Mouse (Mus musculus) ovary, postnatal 10 days (tissue): ENCODE data around the gene Pck2.

Source experiments
- DNase-seq: peaks from one replicate; pipeline ENCODE4 v3.0.0; 2022; ENCODE audit warnings: low spot score

Gene Pck2

DNA sequence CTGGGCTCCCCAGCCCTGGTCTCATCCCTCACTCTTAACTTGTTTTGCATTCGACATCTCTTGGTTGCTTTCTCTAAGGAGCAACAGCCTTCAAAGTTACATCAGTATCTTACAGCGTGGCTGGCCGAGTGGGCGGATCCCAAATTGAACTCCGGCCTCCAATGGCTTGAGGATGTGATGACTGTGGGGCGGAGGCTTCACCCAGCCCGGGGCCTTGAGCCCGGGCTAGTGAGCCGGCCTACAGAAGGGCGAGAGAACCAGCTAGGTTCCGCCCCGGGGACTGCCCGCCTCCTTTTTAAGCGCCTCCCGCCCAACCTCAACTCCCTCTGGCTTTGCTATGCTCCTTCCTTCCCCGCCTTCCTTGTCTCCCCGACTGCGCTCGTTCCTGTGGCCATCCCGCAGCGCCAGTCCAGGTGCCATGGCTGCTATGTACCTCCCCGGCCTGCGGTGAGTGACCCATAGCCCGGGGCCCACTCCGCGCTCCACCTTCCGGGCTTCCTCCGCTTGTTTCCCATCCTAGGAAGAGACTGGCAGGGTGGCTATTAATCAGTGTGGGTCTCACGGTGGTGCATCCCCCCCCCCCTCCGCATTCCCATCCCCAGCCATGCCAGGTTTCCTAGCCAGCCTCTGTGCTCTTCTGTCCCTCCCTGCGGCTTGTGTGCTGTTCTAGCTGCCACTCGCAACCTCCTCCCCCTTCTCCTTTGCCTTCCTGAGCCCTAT lies at the start of gene Pck2:
Gene Pck2 (plus strand): TSS at position 200 of the 720 bp plus-strand sequence.
- peak; percentile 59 for DNase-seq

DNA sequence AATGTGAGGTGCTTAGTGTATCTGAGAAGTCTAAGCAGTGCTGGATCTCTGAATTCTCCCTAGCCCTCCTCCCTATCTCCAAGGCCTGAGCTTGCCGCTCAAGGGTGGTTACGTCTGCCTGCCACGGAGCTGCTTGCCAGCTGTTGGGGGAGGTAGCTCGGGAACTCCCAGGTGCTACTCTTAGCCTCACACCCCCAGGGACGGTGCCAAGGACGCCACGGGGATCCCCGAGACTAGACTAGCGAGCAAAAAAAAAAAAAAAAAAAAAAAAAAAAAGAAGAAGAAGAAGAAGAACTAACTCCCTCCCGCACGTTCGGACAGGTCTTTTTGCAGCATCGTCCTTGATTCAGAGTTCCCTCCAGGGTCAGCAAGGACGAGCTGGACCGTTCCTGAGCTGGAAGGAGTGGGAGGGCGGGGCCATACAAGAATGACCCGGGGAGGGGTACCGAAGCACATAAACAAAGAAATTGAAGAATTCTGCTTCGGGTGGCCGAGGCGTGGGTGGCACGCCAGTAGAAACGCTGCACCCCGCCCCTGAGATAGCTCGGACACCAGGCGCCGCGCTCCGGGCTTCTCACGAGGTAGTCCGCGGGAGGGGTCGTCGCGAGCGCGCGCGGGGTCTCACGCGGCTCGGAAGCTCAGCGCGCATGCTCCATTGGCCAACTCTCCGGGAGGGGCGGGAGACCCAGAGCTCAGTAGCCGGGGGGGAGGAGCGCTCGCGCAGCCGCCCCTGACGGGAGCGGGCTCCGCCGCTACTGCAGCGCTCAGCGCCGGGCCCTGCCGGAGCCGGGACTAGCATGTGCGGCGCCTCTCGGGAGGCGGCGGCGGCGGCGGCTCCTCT lies 49.5 kb upstream of the Pck2 start, which contains the start of gene Carmil3:
Gene Carmil3 (plus strand): TSS at position 291 of the 841 bp plus-strand sequence.
- DNase-seq, result peak; percentile 34

DNA sequence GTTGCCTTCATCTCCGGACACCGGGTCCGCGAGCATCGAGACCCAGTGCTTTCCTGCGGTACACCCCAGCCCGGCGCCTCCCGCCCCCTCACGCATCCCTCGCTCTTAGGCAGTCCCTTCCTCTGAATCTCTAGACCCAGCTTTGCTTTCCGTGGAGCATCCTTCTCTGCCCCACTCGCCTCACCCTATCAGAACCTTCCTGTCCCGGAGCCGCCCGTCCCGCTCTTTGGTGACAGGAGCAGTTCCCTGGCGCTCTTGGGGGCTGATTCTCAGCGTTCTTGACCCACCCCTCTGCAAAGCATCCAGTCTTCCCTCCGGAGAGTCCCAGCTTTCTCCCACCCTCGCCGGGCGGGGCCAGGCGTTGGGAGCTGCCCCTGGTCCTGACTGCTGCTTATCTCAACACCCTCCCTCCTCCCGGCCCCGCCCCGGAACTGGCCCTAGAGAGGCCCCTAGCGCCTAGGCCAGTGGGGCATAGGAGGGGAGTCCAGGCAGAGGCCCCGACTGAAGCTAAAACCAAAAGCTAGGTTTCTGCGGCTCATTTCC lies 48.7 kb upstream of the Pck2 start:
- DNase-seq, result no peak

DNA sequence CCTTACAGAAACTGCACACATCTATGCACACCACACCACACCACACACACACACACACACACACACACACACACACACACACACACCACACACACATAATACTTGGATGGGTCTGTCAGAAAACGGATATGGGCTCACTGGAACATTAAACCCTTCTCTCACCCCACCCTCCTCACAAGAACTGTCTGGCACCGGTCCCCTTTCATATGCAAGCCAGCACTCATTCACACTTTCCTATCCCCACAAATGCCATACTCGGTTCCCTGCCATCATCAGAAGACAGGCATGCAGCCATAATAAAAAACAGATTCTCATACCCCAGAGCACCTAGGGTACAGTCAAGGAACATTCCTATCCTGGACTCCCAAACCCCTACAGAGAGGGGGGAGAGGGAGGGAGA lies 48.0 kb upstream of the Pck2 start:
- no peak for DNase-seq

DNA sequence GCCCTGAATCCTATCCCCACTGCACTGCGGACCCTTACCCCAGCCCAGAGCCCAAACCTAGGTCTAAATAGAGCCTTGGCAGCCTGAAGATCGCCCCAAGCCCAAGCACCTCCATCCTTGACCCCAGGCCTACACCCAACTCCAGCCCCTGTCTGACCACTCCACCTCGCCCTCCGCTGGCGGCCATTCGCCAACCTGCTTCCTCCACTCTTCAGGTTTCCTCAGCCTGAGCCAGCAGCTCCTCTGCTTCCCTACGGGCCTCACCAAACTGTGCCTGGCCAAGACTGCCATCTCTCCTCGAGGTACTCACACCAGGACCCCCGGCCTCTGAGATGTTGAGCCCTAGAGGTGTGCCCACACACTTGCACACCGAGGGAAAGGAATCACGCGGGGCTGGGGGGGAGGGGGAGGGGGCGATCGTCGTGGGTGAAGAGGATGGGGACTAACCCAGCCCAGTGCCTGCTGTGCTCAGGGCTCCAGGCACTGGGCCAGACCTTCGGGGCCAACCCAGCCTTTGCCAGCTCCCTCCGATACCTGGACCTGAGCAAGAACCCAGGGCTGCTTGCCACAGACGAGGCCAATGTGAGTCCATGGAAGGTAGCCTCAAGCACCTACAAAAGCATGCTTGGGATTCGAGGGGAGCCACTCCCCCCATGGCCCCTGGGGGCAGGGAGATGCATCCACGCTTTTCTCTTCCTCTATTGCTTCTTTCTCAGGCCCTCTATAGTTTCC lies 44.4 kb upstream of the Pck2 start:
- no peak for DNase-seq

DNA sequence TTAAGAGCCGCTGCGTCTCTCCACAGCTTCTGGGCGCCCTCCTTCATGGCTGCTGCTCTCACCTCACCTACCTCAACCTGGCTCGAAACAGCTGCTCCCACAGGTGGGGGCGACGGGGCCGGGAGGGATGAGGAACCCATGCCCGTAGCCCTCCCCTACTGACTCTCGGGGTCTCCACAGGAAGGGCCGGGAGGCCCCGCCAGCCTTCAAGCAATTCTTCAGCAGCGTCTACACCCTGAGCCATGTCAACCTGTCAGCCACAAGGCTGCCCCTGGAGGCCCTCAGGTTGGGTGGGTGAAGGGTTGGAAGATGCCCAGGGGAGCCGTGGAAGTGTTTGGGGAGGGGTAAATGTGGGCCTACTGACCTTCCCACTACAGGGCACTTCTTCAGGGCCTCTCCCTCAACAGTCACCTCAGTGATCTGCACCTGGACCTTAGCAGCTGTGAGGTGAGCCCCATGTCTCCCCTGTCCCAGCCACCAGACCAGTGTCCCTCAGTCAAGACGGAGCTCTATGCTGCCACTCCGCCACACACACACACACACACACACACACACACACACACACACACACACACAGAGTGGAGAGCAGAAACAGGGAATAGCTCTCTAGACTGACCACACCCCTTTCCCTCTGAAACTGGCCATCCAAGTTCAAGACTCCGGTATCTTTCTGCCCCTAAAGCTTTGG lies 43.2 kb upstream of the Pck2 start:
- no peak for DNase-seq

DNA sequence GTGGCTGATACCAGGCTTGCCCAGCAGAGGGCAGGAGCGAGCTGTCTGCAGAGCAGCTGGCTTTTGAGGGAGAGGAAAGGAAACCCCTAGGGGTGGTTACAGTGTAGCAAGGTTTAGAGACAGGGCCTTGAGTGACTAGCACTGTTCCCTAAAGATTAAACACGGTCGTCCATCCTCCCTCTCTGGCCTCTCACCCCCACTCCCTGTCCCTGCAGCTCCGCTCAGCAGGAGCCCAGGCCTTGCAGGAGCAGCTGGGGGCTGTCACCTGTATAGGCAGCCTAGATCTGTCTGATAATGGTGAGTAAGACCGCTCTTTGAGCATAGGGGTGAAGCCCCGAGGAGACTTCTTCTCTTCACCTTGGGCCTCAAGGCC lies 42.6 kb upstream of the Pck2 start:
- peak; percentile 86 for DNase-seq

DNA sequence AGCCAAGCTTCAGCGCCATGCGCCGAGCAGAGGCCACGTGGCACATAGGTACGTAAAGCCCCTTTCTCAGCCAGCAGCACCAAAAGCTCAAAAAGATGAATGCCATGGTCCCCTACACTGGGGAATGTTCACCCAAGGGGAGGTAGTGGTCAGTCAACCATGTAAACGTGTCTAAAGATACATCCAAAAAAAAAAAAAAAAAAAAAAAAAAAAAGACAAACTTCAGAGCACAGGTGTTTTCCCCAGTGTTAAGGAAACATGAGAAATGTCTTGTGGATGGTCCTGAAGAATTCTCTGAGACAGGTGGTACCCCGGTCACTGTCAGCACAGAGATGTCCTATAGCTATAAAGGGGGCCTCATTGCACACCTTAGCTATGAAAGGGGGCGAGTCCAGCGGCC lies 34.5 kb upstream of the Pck2 start:
- DNase-seq, result no peak

DNA sequence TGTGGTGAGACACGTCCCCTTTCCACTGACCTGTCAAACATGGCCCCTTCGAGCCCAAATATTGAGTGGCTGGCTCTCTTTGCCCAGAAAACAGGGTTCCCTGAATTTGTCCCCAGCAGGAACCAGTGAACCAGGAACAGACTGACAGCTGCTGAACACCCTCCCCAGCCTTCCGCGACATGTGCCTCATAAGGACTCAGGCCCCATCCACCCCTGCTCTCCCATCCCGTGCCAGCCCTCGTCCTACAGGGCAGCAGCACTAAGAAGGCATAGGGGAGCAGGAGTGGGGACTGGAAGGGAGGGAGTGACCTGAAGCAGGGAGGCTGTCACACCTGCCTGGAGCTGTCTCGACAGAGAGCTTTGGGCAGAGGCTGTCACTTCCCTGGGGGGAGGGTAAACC lies 32.3 kb upstream of the Pck2 start:
- DNase-seq, result no peak

DNA sequence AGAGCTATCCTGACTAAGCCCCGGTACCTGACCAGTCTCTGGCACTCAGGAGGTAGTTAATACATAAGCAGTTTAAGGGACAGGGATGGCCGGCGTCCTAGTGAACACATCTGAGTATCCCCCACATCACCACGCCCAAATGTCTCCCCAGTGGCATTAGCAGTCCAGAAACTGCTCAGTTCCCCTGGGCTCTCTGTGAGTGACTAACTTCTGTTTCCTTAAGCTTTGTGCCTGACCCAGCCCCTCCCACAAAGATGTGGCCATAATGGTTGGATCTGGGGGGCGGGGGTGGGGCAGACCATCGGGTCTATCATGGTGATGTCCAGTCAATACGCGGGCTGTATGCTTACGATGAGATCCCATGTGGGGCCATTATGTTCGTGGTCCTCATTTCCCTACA lies 30.5 kb upstream of the Pck2 start:
- no peak for DNase-seq

DNA sequence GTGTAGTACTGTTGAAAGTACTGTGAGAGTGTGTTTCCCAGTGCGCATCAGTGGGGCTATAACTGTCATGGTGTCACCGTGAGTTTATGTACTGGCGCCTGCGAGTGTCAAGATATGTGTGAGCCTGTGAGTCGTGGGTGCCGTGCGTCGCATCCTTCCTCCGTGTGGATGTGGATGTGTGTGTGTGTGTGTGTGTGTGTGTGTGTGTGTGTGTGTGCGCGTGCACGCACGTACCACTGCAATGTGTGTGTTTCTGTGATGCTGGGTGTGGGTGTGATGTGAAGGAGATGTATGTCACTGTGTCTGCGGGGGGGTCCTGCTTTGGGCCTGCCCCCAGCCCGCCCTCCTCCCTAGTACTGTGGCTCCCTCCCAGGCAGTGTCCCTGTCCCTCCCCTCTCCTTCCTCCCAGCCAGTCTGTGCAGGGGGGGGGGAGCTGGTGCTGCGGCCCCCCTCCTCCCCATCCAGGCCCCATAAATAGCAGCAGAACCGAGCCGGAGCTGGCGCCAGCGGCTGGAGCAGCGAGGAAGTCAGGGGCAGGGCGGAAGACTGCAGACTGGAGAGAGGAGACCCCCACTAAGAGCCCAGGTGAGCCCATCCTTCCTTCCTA lies 29.8 kb upstream of the Pck2 start, which contains the start of gene Cpne6:
Gene Cpne6 (plus strand): TSS at position 321 of the 607 bp plus-strand sequence.
- no peak for DNase-seq

DNA sequence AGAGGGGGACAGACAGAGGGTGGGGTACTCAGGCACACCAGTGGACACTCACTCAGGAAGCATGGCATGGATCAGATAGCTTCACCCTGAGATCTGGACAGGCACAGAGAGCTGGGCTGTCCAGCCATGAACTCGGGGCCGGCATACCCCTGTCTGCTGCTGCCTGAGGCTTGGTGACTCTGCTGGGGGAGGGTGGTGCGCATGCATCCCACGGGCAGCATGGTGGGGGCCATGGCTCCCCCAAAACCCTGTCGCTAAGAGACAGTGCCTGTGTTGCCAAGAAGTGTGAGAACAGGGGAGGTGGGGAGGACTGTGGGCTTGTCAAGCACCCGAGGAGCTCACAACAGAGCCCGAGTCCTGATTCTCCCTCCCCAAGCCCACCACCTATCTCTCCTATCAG lies 29.0 kb upstream of the Pck2 start:
- DNase-seq, result no peak

DNA sequence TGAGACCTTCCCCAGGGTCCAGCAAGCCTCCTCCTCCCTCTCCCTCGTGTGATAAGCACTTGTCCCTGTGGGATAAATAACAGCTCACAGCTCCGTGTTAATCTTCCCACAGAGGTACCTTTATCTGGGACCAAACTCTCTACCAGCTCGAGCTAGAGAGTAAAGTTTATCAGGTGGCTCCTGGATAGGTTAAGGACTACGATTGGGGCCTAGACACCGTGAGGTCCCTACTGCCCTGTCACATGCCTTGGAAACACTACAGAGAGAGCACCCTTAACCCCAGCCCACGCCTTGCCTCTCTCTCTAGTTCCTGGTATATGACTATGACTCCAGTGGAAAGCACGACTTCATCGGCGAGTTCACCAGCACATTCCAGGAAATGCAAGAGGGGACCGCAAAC lies 26.1 kb upstream of the Pck2 start:
- no peak for DNase-seq

DNA sequence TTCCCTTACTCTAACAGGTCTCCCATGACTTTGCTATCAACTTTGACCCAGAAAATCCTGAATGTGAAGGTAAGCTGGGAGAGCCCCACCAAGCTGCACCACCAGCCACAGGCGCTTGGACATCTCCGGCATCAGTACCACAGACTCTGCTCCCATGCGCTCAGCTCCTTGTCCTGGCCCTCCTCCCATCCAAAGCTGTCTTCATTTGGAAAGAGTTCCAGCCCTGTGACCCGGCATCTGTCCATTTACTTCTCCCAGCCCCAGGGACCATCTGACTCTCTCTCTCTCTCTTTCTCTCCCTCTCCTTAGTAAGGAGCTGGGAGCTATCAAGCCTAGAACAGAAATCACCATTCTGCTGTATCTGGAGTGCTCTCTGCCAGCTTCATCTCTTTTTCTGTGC lies 24.2 kb upstream of the Pck2 start:
- DNase-seq, result no peak

DNA sequence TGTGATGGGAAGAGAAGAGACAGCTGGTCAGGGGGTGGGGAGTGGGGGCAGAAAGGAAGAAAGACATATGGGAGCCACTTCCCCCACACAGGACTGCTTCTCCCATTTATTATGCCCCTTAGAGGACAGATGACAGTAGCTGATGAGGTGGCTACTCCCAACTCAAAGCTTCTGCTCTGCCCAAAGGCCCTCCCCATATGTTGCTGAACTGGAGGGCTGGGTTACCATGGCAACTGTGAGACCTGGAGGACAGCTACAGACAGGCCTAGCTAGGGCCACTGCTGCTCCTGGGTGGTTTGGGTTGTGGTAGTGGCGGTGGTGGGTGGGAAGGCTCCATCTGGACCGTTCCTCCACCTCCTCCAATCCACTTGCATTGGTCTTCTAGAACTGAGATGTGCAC lies 21.2 kb upstream of the Pck2 start:
- DNase-seq, result no peak

DNA sequence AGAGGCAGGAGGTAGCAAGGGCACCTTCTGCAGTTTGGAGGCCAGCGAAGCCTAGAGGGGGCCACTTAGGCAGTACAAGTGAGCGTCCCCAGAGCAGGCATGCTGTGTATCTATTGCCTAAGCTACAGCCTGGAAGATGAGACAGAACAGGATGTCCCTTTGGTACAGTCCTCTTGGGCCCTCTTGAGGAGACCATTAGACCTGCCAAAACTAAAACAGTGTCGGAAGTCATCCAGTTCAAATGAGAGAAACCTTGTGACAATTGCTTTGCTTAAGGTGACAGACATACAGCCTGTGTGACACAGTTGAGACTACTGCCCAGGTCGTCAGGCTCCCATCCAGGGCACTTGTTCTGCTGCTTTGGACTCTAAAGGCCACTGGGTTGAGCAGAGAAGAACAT lies 20.5 kb upstream of the Pck2 start:
- DNase-seq, result no peak

DNA sequence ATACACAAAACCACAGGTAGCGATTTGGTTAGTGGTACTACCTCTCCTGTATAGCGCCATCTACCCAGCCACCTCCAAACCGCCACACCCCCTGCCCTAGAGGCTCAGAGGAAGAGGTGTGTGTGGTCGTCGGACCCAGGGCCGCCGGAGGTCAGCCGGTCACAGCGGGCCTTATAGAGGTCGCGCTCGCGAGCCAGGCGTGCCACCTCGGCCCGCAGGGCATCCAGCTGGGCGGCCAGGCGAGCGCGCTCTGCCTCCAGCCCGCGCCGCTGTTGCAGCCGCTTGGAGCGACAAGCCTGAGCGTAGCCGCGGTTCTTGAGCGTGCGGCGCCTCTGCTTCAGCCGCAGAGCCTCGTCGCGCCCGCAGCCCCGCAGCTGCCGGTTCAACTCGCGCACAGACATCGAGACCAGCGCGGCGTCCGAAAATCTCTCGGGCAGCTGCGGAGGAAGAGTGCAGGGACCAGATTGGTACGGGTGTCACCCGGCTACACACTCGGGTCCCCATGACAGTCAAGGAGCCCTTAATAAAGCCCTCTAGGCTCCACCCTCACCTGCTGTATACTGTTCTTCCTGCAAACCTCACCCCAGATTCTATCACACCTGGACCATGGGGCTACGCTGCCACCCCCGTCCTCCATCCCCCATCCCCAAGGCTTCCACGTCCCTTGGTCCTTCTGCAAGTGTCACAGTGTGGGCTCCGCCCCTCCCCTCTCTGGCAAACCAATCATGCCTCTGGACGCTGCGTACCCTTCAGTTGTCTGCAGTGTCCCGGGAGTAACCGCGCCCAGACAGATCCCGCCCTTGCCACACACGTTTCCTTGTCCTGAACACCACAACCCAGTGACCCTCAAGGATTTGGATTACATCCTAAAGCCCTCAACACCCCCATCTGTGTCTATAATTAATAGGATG lies 19.4 kb upstream of the Pck2 start:
- no peak for DNase-seq

DNA sequence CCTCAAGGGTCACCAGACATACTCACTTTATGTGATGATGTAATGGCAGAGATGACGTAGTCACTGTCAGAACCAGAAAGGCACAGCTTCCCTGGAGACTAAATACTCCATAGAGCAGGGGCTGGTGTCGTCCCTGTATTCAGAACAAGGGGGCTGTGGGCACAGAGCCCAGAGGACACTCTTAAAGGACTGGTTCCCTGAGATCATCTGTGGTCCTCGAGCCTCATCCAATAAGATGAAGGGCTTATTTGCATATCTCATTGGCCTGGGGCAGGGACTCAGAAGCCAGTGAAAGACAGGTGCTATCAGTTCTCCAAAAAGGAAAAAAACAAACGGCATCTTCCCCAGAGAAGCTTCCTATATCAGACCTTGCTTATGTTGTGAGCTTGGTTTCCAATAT lies 16.0 kb upstream of the Pck2 start:
- DNase-seq, result no peak

DNA sequence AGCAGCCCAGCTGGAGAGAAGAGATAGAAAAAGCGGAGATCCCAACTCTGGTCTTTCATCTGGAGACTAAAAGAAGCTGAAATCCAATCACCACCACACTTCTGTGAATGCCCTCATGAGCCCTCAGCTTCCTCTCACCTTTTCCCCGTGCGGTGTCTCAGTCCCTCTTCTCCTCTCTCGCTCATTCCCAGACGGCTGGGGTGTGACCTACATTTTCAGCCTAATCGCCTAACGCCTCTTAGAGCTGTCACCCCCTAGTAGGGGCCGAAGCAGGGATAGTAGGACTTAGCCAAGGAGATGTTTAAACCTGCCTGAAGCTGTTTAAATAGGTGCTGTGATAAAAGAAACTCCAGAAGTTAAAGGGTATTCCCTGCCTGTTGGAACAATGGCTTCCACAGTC lies 15.3 kb upstream of the Pck2 start, which contains the start of gene Nrl:
Gene Nrl (minus strand): TSS at position 197 of the 400 bp plus-strand sequence.
- DNase-seq, result no peak

DNA sequence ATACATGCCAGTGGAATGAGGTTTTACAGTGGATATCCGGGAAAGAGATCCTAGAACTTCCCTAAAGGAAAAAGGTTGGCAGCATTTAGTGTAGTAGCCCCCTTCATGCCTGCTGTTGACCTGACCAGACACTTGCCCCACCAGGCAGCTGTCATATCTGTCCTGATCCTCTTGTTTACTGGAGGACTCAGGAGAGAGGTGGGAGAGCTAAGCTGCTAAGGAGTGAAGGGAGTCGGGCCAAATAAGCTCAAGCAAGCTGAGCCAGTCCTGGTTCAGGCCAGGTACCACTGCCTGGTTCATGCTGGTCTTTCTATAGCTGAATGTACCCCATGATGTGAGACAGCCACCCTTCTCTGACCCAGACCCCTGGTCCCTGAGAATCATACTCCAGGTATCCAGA lies 13.4 kb upstream of the Pck2 start:
- no peak for DNase-seq
